Mouse (Mus musculus) MEL-GATA-1-ER (cell line): ENCODE results near the gene Adamts7.
A peak's percentile ranks its signal among the peaks of the same experiment; 100 is the strongest.

Experiments
- DNase-seq: peaks from one replicate; pipeline ENCODE4 v3.0.0-alpha.2; 2012; ENCODE audit warnings: low read depth; ENCODE audit errors: extremely low read depth

Gene Adamts7

GRCm38 (mm10) chr9:90197116-90197665 lies 34.3 kb downstream of the Adamts7 start:
- no peak for DNase-seq

GRCm38 (mm10) chr9:90197866-90198383 lies 35.1 kb downstream of the Adamts7 start:
- no peak for DNase-seq

GRCm38 (mm10) chr9:90198531-90199449 lies 35.9 kb downstream of the Adamts7 start:
- DNase-seq = no peak

GRCm38 (mm10) chr9:90199611-90200010 lies 36.7 kb downstream of the Adamts7 start:
- no peak for DNase-seq

GRCm38 (mm10) chr9:90200501-90200900 lies 37.6 kb downstream of the Adamts7 start:
- DNase-seq = no peak

- DNase-seq = no peak
These were observed 38.2 kb downstream of the Adamts7 start for GRCm38 (mm10) chr9:90201096-90201495.

- no peak for DNase-seq
These were observed 38.7 kb downstream of the Adamts7 start for GRCm38 (mm10) chr9:90201541-90201940.

- no peak for DNase-seq
These were observed 40.4 kb downstream of the Adamts7 start for GRCm38 (mm10) chr9:90203233-90203632.

- DNase-seq = no peak
These were observed 41.6 kb downstream of the Adamts7 start for GRCm38 (mm10) chr9:90204396-90204915.

GRCm38 (mm10) chr9:90206500-90206899 lies 43.6 kb downstream of the Adamts7 start:
- DNase-seq = peak; percentile 39

- DNase-seq = no peak
These were observed 44.9 kb downstream of the Adamts7 start for GRCm38 (mm10) chr9:90207808-90208207.

GRCm38 (mm10) chr9:90208655-90209054 lies 45.8 kb downstream of the Adamts7 start:
- no peak for DNase-seq

- DNase-seq = no peak
These were observed 50.3 kb downstream of the Adamts7 start for GRCm38 (mm10) chr9:90213127-90213526.

- DNase-seq = no peak
These were observed 53.6 kb downstream of the Adamts7 start for GRCm38 (mm10) chr9:90216259-90217001.

- no peak for DNase-seq
These were observed 54.6 kb downstream of the Adamts7 start for GRCm38 (mm10) chr9:90217501-90217900.

GRCm38 (mm10) chr9:90222275-90222674 lies 59.4 kb downstream of the Adamts7 start:
- DNase-seq = no peak

GRCm38 (mm10) chr9:90226081-90226741 lies 63.3 kb downstream of the Adamts7 start:
- DNase-seq = no peak

- no peak for DNase-seq
These were observed 63.9 kb downstream of the Adamts7 start for GRCm38 (mm10) chr9:90226742-90227096.

- no peak for DNase-seq
These were observed 64.3 kb downstream of the Adamts7 start for GRCm38 (mm10) chr9:90227171-90227570.

- DNase-seq = no peak
These were observed 70.2 kb downstream of the Adamts7 start for GRCm38 (mm10) chr9:90232781-90233690.
